Mouse (Mus musculus): ENCODE data around the gene Zfp979.
"Not testable (repeated sequence)": the region's sequence is repeated elsewhere in the genome, so short reads cannot be mapped to it uniquely, and the experiment has no call there.

Gene Zfp979

DNA sequence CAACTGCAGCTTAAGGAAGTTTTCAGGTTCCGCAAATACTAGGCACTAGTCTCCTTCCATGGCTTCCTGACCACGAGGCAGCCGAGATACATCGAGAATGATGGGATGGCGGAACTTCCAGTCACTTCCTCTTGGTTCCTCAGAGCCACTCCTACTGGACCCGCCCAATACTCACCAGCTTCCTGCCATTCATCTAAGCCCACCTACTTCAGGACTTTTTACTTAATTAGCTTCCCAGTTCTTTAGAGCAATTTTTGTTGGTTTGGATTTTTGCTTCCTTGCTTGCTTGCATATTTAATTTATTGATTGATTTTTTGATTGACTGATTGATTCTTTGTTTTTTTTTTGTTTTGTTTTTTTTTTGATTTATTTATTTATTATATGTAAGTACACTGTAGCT is at the start of gene Zfp979:
TSS of gene Zfp979 (minus strand) at position 101 of the 400 bp plus-strand sequence.
- not testable (repeated sequence) for DNase-seq (ENCODE audit: low read depth, low spot score)

DNA sequence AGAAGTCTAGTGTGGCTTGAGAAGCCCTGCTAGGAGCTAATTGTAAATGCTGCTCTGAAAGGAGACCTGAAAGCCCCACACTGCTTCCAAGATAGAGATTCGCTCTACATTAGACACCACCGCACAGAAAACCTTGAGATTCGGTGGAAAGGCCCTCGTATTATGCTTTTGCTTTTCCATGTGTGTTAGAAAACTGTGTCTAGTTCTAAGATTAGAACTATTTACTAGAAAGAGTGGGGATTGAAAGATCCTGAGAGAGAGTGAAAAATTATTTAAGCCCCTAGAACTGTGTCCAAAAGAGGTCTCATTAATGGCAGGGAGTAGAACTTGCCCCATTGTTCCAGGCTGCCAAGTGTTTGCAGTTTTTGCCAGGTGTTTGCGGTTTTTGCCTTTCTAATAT is 12.9 kb upstream of the Zfp979 start:
- not testable (repeated sequence) for DNase-seq (ENCODE audit: low read depth, low spot score)

- not testable (repeated sequence) for DNase-seq (ENCODE audit: low read depth, low spot score)
Measured at GRCm38 (mm10) chr4:147647407-147647806, 5.1 kb upstream of the Zfp979 start.

- not testable (repeated sequence) for DNase-seq (ENCODE audit: low read depth, low spot score)
Measured at GRCm38 (mm10) chr4:147641932-147642331, 381 bp downstream of the Zfp979 start.

- DNase-seq (ENCODE audit: low read depth, low spot score): not testable (repeated sequence)
Measured at GRCm38 (mm10) chr4:147633818-147634262, 8.5 kb downstream of the Zfp979 start.

GRCm38 (mm10) chr4:147606511-147606910 is 35.8 kb downstream of the Zfp979 start:
- not testable (repeated sequence) for DNase-seq (ENCODE audit: low read depth, low spot score)

GRCm38 (mm10) chr4:147605521-147605920 is 36.8 kb downstream of the Zfp979 start:
- no peak for DNase-seq (ENCODE audit: low read depth, low spot score)

- no peak for DNase-seq (ENCODE audit: low read depth, low spot score)
Measured at GRCm38 (mm10) chr4:147603806-147604205, 38.5 kb downstream of the Zfp979 start.

DNA sequence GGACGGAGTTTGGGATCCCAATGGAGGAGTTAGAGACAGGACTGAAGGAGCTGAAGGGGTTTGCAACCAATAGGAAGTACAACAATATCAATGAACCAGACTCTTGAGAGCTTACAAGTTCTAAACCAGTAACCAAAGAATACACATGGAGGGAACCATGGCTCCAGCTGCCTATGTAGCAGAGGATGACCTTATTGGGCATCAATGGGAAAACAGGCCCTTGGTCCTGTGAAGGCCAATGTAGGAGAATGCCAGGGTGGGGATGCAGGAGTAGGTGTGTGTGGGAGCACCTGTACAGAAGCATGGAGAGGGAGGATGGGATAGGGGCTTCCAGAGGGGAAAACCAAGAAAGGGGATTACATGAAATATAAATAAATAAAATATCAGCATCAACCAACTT is 40.4 kb downstream of the Zfp979 start:
- no peak for DNase-seq (ENCODE audit: low read depth, low spot score)

DNA sequence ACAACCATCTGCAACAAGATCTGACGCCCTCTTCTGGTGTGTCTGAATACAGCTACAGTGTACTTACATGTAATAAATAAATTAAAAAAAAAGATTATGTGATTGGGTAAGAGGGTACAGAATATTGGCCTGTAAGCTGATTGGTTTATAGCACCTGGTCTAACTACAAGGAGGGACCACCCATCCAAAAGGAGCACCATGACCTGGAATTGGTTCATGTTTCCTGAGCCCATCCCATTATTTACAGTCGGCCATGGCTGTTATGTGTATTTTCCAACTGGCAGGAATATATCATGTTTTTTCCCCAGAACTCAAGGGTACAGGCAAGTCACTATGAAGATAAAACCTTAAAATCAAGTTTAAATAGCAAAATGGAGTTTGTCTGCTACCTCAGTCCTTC is 43.5 kb downstream of the Zfp979 start:
- DNase-seq (ENCODE audit: low read depth, low spot score): no peak

DNA sequence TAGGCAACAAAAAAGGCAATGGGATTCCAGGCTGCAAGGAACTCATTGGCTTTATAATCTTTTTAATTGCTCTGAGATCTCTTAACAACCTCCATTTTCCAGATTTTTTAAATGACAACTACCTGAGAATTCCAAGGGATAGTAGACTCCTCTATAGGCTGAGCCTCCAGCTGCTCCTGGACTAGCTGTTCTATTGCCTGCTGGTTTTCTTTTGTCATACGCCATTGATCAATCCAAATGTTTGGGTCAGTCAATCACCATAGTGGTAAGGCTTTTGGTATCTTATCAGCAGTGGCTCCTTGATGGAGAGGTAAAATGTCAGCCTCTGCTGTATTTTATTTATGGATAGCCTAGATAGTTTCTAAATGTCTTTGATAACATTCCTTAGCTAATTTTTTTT is 44.6 kb downstream of the Zfp979 start:
- DNase-seq (ENCODE audit: low read depth, low spot score): no peak

DNA sequence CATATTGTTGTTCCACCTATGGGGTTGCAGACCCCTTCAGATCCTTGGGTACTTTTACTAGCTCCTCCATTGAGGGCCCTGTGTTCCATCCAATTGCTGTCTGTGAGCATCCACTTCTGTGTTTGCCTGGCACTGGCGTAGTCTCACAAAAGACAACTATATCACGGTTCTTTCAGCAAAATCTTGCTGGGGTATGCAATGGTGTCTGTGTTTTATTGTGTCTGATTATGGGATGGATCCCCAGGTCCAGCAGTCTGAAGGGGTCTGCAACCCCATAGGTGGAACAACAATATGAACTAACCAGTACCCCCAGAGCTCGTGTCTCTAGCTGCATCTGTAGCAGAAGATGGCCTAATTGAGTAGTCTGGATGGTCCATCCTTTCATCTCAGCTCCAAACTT is 47.7 kb downstream of the Zfp979 start:
- not testable (repeated sequence) for DNase-seq (ENCODE audit: low read depth, low spot score)

GRCm38 (mm10) chr4:147586511-147587473 is 55.5 kb downstream of the Zfp979 start:
- DNase-seq (ENCODE audit: low read depth, low spot score): no peak

DNA sequence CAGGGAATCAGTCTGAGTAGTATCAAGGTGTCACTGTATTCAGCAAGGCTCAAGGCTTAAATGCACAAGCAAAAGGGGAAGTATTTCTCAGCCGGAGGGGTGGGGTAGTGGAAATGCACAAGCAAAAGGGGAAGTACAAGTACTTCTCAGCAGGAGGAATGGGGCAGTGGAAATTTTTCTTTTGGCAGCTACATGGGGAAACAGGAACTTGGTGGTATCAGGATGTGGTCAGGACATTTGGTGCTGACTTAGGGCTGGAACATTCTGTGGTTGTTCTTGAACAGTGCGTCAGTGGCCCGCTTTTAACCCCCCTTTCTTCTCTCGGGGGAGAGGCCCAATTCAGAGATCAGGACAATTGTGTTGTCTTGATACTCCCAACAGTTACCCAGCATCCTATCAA is 62.9 kb downstream of the Zfp979 start:
- DNase-seq (ENCODE audit: low read depth, low spot score): not testable (repeated sequence)

DNA sequence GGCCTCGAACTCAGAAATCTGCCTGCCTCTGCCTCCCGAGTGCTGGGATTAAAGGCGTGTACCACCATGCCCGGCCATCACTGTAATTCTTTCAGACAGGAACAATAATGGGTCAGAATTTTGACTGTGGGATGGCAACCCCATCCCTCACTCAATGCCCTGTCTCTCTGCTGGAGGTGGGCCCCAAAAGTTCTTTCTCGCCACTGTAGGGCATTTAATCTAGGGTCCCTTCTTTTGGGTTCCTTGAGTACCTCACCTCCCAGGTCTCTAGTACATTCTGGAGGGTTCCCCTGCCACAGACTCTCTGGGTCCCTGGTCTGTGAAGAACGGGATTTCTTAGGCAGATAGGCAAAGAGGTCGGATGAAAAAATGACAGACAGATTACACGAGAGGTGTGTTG is 71.2 kb downstream of the Zfp979 start:
- DNase-seq (ENCODE audit: low read depth, low spot score): not testable (repeated sequence)

DNA sequence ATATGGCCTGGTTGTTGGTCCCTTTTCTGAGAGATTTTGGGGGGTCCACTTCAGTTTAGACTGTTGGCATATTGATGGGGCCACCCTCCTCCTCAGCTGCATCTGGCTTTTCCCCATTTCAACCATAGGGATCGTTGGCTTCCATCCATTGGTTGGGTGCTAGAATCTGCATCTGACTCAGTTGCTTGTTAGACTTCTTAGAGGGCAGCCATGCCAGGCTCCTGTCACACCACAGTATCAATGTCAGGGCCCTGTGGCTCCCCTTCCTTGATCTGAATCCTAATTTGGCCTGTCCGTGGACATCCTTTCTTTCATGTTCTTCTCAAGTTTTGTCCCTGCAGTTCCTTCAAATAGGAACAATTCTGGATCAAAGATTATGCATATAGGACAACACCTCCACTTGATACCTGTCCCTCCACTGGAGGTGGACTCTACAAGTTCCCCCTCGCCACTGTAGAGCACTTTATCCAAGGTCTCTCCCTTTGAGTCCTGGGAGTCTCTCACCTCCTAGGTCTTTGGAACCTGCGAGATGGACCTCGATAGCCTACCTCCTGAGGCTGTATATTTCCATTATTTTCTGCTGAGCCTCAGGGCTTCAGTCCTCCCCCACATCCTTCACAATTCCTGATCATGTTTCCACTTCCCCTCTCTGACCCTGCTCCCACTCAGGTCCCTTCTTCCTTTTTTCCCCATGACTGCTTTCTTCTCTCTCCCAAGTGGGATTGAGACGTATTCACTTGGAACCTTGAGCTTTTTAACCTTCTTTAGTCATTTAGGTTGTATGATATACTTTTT is 76.7 kb downstream of the Zfp979 start:
- no peak for DNase-seq (ENCODE audit: low read depth, low spot score)

Data from CD4-positive, CD25-positive, alpha-beta regulatory T cell, adult 2 months (primary cell).